Mouse (Mus musculus) forebrain, embryonic 15.5 days (tissue): ENCODE data around the gene Gapdh. TPM values are rescaled to one million over a fixed set of nuclear protein-coding genes. Genes with fewer than 3 reads are reported as not detected.

Experiments used
- ATAC-seq: fragments of 200-750 bp; cut with Nextera tagmentation; replicated peaks from 2 replicates; pipeline ENCODE4 v1.8.0; 2017; ENCODE audit warnings: mild to moderate bottlenecking, moderate TSS enrichment, moderate library complexity
- H3K27ac ChIP-seq: fragments of 300-500 bp; sonication (generic); replicated peaks from 2 replicates; pipeline ENCODE4 v1.5.1; 2015; ENCODE audit warnings: mild to moderate bottlenecking, inconsistent platforms
- H3K27me3 ChIP-seq: fragments of 300-500 bp; sonication (generic); 2 replicates; pipeline ENCODE4 v1.6.1; 2015; ENCODE audit warnings: inconsistent platforms
- H3K36me3 ChIP-seq: fragments of 300-500 bp; sonication (generic); 2 replicates; pipeline ENCODE4 v1.6.1; 2015; ENCODE audit warnings: mild to moderate bottlenecking, inconsistent platforms
- H3K4me1 ChIP-seq: fragments of 300-500 bp; sonication (generic); 2 replicates; pipeline ENCODE4 v1.6.1; 2015; ENCODE audit warnings: inconsistent platforms
- H3K4me2 ChIP-seq: fragments of 300-500 bp; sonication (generic); replicated peaks from 2 replicates; pipeline ENCODE4 v1.6.1; 2015; ENCODE audit warnings: mild to moderate bottlenecking, inconsistent platforms
- H3K4me3 ChIP-seq: fragments of 300-500 bp; sonication (generic); 2 replicates; pipeline ENCODE4 v1.5.1; 2015; ENCODE audit warnings: mild to moderate bottlenecking, inconsistent platforms
- H3K9ac ChIP-seq: fragments of 300-500 bp; sonication (generic); replicated peaks from 2 replicates; pipeline ENCODE4 v1.6.1; 2015; ENCODE audit warnings: mild to moderate bottlenecking, inconsistent platforms
- H3K9me3 ChIP-seq: fragments of 300-500 bp; sonication (generic); 2 replicates; pipeline ENCODE4 v1.6.1; 2016; ENCODE audit warnings: inconsistent platforms
- WGBS: fragments of 180-500 bp; shearing (Covaris S2); methylation state at CpG from one replicate; pipeline ENCODE4 v1.1.7; 2015; ENCODE audit warnings: mixed read lengths; 5-methylcytosine and 5-hydroxymethylcytosine counted together
- polyA plus RNA-seq: library from polyadenylated mRNA; unstranded; fragments of >200 nt; fragmentation: Nextera tagmentation; extraction: Ambion mirVana; gene quantifications from 2 replicates; pipeline ENCODE4 v1.2.1, GENCODE M21; 2015

The Gapdh gene
- 1,461 and 1,493 TPM in 2 replicates for polyA plus RNA-seq

- Histone ChIP-seq H3K27ac (peak within 1 kb of the TSS; percentile 92), H3K9ac (peak within 1 kb of the TSS; percentile 86), H3K36me3 (peaks cover 55% of the 10 kb centered on the region), H3K4me3 (peak within 1 kb of the TSS; percentile 88), H3K27me3 (no peaks in the 10 kb centered on the region), H3K9me3 (no peaks in the 10 kb centered on the region), H3K4me2 (peak within 1 kb of the TSS; percentile 87), H3K4me1 (peaks cover 47% of the 10 kb centered on the region)
- peak; percentile 4; the same call in 1 of the 2 replicates for ATAC-seq
- WGBS: under 1% methylated on average over 18 of the region's 18 CpGs
Measured at GRCm38 (mm10) chr6:125166051-125166751, at the start of gene Gapdh. Gapdh (minus strand) TSS chr6:125166467.

DNA sequence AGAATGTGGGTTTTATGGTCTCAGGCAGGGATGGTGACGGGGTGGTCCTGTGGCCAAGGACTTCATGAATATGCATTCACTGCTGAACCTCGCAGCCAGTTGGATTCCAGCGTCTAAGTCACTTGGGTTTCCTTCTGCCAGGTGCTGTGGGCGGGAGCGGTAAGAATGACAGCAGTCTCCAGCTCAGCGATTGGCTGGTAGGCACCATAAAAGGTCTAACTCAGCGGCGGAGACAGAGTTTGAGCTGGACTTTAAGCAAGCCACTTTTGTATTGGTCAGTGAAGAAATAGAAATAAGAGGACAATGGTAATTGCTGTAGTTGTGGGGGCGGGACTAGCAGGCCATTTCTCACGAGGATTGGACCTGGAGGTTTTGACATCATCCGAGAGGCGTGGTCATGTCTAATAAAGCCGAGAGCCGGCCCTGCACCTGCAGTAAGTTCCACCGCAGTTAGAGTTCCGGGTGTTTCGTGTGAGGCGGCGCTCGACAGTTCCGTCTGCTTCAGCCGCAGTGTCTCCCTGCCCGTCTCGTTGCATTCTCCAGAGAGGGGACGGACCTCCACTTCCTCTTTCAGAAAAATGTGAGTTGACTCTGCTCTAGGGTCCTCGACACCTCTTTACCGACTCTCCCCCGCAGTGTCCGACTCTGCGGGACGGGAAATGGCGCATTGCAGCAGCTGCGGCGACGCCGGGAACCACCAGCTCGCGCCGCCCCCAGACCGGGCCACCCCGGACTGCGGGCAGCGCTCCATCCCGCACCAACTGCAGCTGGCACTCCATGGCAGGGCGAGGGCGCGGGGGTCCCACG is 49.1 kb upstream of the Gapdh start, which contains the start of gene Vamp1:
Gene Vamp1, plus strand, starts transcription at position 404 of the 807 bp plus-strand sequence.
- Histone ChIP-seq H3K27ac (peak within 1 kb of the TSS; percentile 66), H3K4me1 (peaks cover 5% of the 10 kb centered on the region; the same call in 1 of the 2 replicates), H3K27me3 (0 out of 2 replicates have a peak, but pooled peaks cover 4% of the 10 kb centered on the region), H3K9ac (peak within 1 kb of the TSS; percentile 69), H3K4me2 (peak within 1 kb of the TSS; percentile 95), H3K9me3 (no peaks in the 10 kb centered on the region), H3K36me3 (no peaks in the 10 kb centered on the region), H3K4me3 (peak within 1 kb of the TSS; percentile 63)
- WGBS: under 1% methylated on average over 48 of the region's 48 CpGs
- ATAC-seq: peak; percentile 97

- Histone ChIP-seq H3K4me3 (no peak overlapping the region), H3K4me2 (no peak overlapping the region), H3K36me3 (no peaks in the 10 kb centered on the region), H3K9ac (no peak overlapping the region), H3K9me3 (no peaks in the 10 kb centered on the region), H3K4me1 (peaks cover 5% of the 10 kb centered on the region; the same call in 1 of the 2 replicates), H3K27ac (no peak overlapping the region), H3K27me3 (0 out of 2 replicates have a peak, but pooled peaks cover 4% of the 10 kb centered on the region)
- 81% methylated on average over 6 of the region's 6 CpGs for WGBS
- no peak for ATAC-seq
Measured at GRCm38 (mm10) chr6:125213715-125214114, 47.4 kb upstream of the Gapdh start.

GRCm38 (mm10) chr6:125213129-125213528 is 46.9 kb upstream of the Gapdh start:
- H3K4me3 ChIP-seq: no peak overlapping the region
- H3K27ac ChIP-seq: no peak overlapping the region
- 78% methylated on average over 6 of the region's 6 CpGs for WGBS
- no peaks in the 10 kb centered on the region for H3K36me3 ChIP-seq
- peaks cover 5% of the 10 kb centered on the region; the same call in 1 of the 2 replicates for H3K4me1 ChIP-seq
- no peak for ATAC-seq
- H3K27me3 ChIP-seq: 0 out of 2 replicates have a peak, but pooled peaks cover 4% of the 10 kb centered on the region
- no peak overlapping the region for H3K9ac ChIP-seq
- H3K9me3 ChIP-seq: no peaks in the 10 kb centered on the region
- no peak overlapping the region for H3K4me2 ChIP-seq

DNA sequence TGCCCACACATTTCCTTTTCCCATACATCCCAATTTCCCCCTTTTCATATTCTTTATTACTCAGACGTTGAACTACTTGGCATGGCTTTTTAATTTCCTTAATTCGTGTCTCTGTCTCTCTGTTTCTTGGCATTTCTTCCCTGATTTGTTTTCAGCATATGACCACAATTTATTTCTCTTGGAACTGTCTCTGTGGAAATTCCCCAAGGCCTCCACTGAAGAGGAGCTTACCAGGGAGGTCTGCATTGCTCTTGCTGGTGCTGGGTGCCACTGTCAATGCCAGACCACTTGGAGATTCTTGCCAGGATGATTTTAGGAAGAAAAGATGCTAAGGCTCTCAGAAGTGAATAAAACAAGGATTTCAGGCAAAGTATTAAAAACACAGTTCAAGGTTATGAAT is 46.4 kb upstream of the Gapdh start:
- no peak overlapping the region for H3K4me2 ChIP-seq
- no peak overlapping the region for H3K9ac ChIP-seq
- peaks cover 5% of the 10 kb centered on the region; the same call in 1 of the 2 replicates for H3K4me1 ChIP-seq
- 46% methylated on average over 2 of the region's 2 CpGs for WGBS
- 0 out of 2 replicates have a peak, but pooled peaks cover 4% of the 10 kb centered on the region for H3K27me3 ChIP-seq
- no peaks in the 10 kb centered on the region for H3K36me3 ChIP-seq
- ATAC-seq: no peak
- no peaks in the 10 kb centered on the region for H3K9me3 ChIP-seq
- H3K27ac ChIP-seq: no peak overlapping the region
- no peak overlapping the region for H3K4me3 ChIP-seq

- Histone ChIP-seq H3K27me3 (0 out of 2 replicates have a peak, but pooled peaks cover 4% of the 10 kb centered on the region), H3K9ac (no peak overlapping the region), H3K36me3 (no peaks in the 10 kb centered on the region), H3K4me1 (no peaks in the 10 kb centered on the region), H3K4me2 (no peak overlapping the region), H3K9me3 (no peaks in the 10 kb centered on the region), H3K4me3 (no peak overlapping the region), H3K27ac (no peak overlapping the region)
- WGBS: 83% methylated on average over 1 of the region's 1 CpGs
- no peak for ATAC-seq
Measured at GRCm38 (mm10) chr6:125210436-125210835, 44.2 kb upstream of the Gapdh start.

- no peak overlapping the region for H3K9ac ChIP-seq
- H3K36me3 ChIP-seq: peaks cover 12% of the 10 kb centered on the region; the same call in 1 of the 2 replicates
- no peak for ATAC-seq
- no peak overlapping the region for H3K27ac ChIP-seq
- H3K4me3 ChIP-seq: no peak overlapping the region
- H3K4me1 ChIP-seq: peaks cover 11% of the 10 kb centered on the region
- H3K27me3 ChIP-seq: no peaks in the 10 kb centered on the region
- H3K4me2 ChIP-seq: no peak overlapping the region
- H3K9me3 ChIP-seq: no peaks in the 10 kb centered on the region
- WGBS: 86% methylated on average over 5 of the region's 5 CpGs
Measured at GRCm38 (mm10) chr6:125197166-125197565, 30.9 kb upstream of the Gapdh start.

- Histone ChIP-seq H3K27me3 (no peaks in the 10 kb centered on the region), H3K4me1 (peaks cover 11% of the 10 kb centered on the region), H3K36me3 (peaks cover 12% of the 10 kb centered on the region; the same call in 1 of the 2 replicates), H3K9me3 (no peaks in the 10 kb centered on the region), H3K9ac (no peak overlapping the region), H3K4me3 (no peak overlapping the region), H3K4me2 (no peak overlapping the region), H3K27ac (no peak overlapping the region)
- 45% methylated on average over 3 of the region's 3 CpGs for WGBS
- no peak for ATAC-seq
Measured at GRCm38 (mm10) chr6:125196301-125196700, 30.0 kb upstream of the Gapdh start.

GRCm38 (mm10) chr6:125195541-125196075 is 29.3 kb upstream of the Gapdh start:
- Histone ChIP-seq H3K4me2 (no peak overlapping the region), H3K27ac (no peak overlapping the region), H3K4me3 (no peak overlapping the region), H3K4me1 (peaks cover 16% of the 10 kb centered on the region), H3K9me3 (no peaks in the 10 kb centered on the region), H3K9ac (no peak overlapping the region), H3K36me3 (peaks cover 12% of the 10 kb centered on the region; the same call in 1 of the 2 replicates), H3K27me3 (no peaks in the 10 kb centered on the region)
- 15% methylated on average over 1 of the region's 1 CpGs for WGBS
- no peak for ATAC-seq

- no peak overlapping the region for H3K4me3 ChIP-seq
- H3K27ac ChIP-seq: no peak overlapping the region
- WGBS: 84% methylated on average over 7 of the region's 7 CpGs
- peaks cover 29% of the 10 kb centered on the region for H3K4me1 ChIP-seq
- H3K4me2 ChIP-seq: no peak overlapping the region
- ATAC-seq: no peak
- no peaks in the 10 kb centered on the region for H3K27me3 ChIP-seq
- H3K9me3 ChIP-seq: no peaks in the 10 kb centered on the region
- no peak overlapping the region for H3K9ac ChIP-seq
- peaks cover 21% of the 10 kb centered on the region for H3K36me3 ChIP-seq
Measured at GRCm38 (mm10) chr6:125193390-125193789, 27.1 kb upstream of the Gapdh start.

GRCm38 (mm10) chr6:125192841-125193240 is 26.6 kb upstream of the Gapdh start:
- WGBS: 44% methylated on average over 5 of the region's 5 CpGs
- H3K9ac ChIP-seq: peak overlapping the region; percentile 81
- no peaks in the 10 kb centered on the region for H3K9me3 ChIP-seq
- peak overlapping the region; percentile 83 for H3K4me3 ChIP-seq
- H3K27ac ChIP-seq: peak overlapping the region; percentile 100; the same call in 1 of the 2 replicates
- ATAC-seq: no peak
- peaks cover 26% of the 10 kb centered on the region for H3K36me3 ChIP-seq
- H3K4me1 ChIP-seq: peaks cover 29% of the 10 kb centered on the region
- H3K4me2 ChIP-seq: peak overlapping the region; percentile 77
- no peaks in the 10 kb centered on the region for H3K27me3 ChIP-seq
